Mouse (Mus musculus): ENCODE data around the gene Gm49355.
"Not testable (repeated sequence)": the region's sequence is repeated elsewhere in the genome, so short reads cannot be mapped to it uniquely, and the experiment has no call there.

The Gm49355 gene

DNA sequence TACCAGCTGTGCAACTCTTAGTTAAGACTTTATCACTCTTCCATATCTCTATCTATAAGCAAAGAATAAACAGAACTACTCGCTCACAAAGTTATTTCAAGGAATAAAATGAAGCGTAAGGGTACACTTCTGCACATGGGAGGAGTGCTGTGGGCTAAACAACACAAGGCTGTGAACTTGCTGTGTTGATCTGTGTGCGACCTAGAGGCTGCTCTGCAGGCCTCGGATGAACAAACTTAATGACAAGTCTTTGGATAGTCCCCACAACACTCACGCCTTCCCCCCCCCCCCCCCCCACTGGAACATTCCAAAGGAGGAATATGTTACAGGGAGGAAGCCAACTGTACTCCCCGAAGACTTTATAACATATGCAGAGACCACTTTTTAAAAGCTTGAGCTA is at the start of gene Gm49355:
Gene Gm49355, plus strand, starts transcription at position 336 of the 400 bp plus-strand sequence.
- in situ Hi-C loops (cut with MboI; ENCODE audit: unreplicated experiment in 2 of 2), result no loop called here

DNA sequence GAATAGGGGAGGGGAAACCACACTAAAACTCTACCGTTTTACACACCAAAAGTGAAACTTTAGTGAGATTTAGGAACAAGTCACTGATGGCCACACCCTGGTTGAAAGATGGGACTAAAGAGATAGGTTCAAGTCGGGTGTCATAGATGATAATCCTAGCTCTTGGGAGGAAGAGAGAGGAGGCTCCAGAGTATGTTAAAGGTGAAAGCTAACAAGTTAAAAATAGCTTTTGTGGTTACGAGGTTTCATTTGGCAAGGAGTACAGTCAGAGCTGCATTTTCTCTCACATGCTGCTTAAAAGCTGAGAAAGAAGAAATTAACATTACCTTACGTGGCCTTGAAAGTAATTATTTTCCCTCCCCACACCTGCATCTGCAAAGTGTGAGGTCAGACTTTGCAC is 40.0 kb upstream of the Gm49355 start:
- in situ Hi-C loops (cut with MboI; ENCODE audit: unreplicated experiment in 2 of 2), result no loop called here

DNA sequence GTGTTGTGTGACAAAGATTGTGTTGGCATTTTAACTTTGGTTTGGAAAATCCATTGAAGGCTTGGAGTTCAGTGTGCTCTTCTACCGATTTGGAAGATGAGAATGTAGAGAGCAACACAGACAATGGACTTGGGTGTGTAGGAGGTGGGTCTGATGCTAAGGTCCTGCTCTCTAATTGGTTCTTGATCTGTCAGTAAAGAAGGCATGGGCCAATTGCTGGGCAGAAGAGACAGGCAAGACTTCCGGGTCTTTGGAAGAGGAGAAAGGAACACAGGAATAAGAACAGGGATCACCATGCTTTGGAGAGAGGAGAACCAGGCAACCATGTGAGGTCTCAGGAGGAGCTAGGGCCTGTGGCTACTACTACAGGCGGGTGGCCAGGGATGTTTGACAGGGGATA is 7.7 kb upstream of the Gm49355 start:
- in situ Hi-C loops (cut with MboI; ENCODE audit: unreplicated experiment in 2 of 2), result no loop called here

- in situ Hi-C loops (cut with MboI; ENCODE audit: unreplicated experiment in 2 of 2), result no loop called here
These were observed 551 bp downstream of the Gm49355 start, which contains the start of gene 3830406C13Rik for GRCm38 (mm10) chr14:12284141-12284912. TSS of gene 3830406C13Rik (plus strand) at chr14:12284173.

GRCm38 (mm10) chr14:12289747-12290146 is 6.0 kb downstream of the Gm49355 start:
- in situ Hi-C loops (cut with MboI; ENCODE audit: unreplicated experiment in 2 of 2), result not testable (repeated sequence)

DNA sequence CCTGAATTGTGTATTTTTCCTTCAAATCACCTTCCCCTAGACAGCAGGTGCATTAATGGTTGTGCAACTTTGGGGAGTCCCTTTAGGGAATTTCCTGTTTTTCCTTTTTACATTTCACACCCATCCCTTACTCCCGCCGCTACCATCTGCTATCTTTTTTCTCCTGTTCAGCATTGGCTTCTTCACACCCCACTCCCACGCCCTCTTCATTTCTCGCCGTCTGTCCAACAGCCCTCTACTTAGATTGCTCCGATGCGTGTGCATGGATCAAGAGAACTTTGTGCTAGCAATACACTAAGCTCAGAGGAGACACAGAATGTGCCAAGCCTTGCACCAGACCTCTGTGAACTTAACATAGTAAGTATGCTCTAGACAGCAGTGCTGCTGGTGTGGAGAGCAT is 12.6 kb downstream of the Gm49355 start:
- in situ Hi-C loops (cut with MboI; ENCODE audit: unreplicated experiment in 2 of 2), result no loop called here

DNA sequence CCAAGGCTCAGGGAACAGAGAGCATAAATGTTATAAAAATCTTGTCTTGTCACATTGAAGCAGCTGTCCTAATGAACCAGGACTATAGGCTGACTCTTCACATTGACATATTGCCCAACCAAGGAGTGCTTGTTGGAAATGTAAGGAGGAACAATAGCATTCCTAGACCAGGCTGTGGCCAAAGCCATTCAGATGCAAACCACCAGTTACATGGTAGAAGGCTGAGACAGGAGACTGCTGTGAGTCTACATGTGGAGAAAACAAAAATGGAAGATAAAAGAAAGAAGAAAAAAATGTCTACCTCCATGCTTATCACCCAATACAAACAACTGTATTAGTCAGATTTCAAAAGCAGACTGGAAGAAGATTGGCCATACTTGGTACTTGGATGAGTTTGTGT is 15.4 kb downstream of the Gm49355 start:
- in situ Hi-C loops (cut with MboI; ENCODE audit: unreplicated experiment in 2 of 2), result no loop called here

DNA sequence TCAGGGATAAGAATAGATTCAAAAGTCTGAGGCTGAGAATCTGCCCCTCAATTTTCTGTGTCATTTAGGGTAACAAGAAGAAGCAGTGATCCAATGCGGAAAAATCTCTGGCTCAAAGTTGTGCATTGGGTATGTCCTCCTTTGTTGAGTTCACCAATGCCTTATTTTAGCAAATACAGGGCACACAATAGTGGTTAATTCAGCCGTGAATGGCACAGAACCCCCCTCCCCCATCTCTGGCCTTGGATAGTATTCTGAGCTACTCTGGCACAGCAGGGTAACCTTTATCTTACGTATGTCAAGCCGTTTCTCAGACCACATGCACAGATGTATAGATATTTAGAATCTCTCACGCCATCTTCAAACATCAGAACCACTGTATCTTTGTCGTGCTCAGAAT is 15.9 kb downstream of the Gm49355 start:
- in situ Hi-C loops (cut with MboI; ENCODE audit: unreplicated experiment in 2 of 2), result no loop called here

GRCm38 (mm10) chr14:12300275-12300674 is 16.5 kb downstream of the Gm49355 start:
- in situ Hi-C loops (cut with MboI; ENCODE audit: unreplicated experiment in 2 of 2), result no loop called here

GRCm38 (mm10) chr14:12300677-12301076 is 16.9 kb downstream of the Gm49355 start:
- in situ Hi-C loops (cut with MboI; ENCODE audit: unreplicated experiment in 2 of 2), result no loop called here

GRCm38 (mm10) chr14:12303106-12303505 is 19.3 kb downstream of the Gm49355 start:
- in situ Hi-C loops (cut with MboI; ENCODE audit: unreplicated experiment in 2 of 2), result no loop called here

DNA sequence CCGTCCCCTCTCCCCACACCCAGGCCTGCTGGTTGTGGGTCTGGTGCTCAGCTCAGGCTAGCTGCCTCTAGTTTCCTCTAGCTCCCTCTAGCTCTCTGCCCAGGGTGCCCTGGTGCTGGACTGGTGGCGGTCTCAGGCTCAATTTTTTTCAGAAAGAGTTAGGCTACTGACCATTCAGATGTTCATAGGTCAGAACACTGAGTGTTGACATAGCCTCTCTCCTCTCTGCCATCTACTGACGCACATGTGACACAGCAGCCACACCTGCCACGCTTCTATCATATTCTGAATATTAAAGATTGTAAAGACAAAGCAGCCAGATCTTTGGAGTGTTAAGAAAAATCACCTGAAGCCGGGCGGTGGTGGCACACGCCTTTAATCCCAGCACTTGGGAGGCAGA is 49.8 kb downstream of the Gm49355 start:
- in situ Hi-C loops (cut with MboI; ENCODE audit: unreplicated experiment in 2 of 2), result no loop called here

DNA sequence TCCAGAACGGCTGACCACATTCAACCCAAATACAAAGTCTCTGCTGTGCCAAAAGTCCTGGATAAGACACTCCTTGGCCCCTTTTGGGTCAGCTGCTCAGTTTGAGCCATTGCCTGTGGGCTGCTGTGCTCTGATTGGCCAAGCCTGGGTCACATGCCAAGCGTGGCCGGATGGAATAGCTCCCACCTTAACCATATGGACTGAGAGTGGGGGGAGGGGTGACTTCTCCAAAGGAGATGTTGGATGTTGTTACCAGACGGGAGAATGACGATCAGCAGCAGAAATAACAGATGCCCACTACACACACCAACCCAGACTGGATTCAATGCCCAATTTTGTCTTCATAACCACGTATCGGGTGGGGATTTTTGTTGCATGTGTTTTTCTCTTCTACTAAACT is 51.1 kb downstream of the Gm49355 start:
- in situ Hi-C loops (cut with MboI; ENCODE audit: unreplicated experiment in 2 of 2), result no loop called here

- in situ Hi-C loops (cut with MboI; ENCODE audit: unreplicated experiment in 2 of 2), result no loop called here
These were observed 53.7 kb downstream of the Gm49355 start for GRCm38 (mm10) chr14:12337421-12337997.

- in situ Hi-C loops (cut with MboI; ENCODE audit: unreplicated experiment in 2 of 2), result no loop called here
These were observed 54.4 kb downstream of the Gm49355 start for GRCm38 (mm10) chr14:12337998-12338809.

DNA sequence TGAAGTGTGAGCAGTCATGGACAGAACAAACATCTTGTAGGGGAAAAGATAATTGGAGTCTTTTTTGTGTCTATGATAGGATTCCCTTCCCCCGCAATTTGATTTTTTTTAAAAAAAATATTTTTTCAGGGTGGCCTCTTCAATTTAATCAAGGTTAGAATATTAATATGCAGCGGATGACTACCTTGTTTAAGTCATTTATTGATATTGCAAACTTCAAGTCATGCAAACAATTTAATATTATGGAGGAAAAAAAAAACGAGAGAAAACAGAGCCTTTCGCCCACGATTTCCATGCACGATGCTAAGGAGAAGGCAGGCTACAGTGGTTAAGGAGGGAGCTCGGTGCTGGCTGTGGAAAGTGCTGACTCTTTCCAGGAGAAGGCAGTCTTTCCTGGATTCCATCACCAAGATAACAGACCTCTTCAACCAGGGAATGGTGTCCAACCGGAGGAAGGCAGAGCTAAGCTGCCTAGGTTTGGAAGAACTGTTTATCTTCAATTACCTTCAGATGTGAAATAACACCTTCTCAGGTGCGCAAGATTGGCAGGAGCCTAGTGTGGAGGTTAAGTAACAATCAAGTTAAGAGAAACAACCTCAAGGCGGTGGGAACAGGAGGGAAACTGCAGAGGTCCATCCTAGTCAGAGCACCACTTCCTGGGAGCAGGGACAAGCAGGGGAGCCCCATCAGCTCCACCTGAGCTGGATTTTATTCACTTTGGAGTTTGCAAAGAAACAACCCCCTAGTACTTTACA is 55.2 kb downstream of the Gm49355 start:
- in situ Hi-C loops (cut with MboI; ENCODE audit: unreplicated experiment in 2 of 2), result no loop called here

- in situ Hi-C loops (cut with MboI; ENCODE audit: unreplicated experiment in 2 of 2), result no loop called here
These were observed 56.7 kb downstream of the Gm49355 start for GRCm38 (mm10) chr14:12340238-12341074.

GRCm38 (mm10) chr14:12341075-12341788 is 57.5 kb downstream of the Gm49355 start:
- in situ Hi-C loops (cut with MboI; ENCODE audit: unreplicated experiment in 2 of 2), result no loop called here

DNA sequence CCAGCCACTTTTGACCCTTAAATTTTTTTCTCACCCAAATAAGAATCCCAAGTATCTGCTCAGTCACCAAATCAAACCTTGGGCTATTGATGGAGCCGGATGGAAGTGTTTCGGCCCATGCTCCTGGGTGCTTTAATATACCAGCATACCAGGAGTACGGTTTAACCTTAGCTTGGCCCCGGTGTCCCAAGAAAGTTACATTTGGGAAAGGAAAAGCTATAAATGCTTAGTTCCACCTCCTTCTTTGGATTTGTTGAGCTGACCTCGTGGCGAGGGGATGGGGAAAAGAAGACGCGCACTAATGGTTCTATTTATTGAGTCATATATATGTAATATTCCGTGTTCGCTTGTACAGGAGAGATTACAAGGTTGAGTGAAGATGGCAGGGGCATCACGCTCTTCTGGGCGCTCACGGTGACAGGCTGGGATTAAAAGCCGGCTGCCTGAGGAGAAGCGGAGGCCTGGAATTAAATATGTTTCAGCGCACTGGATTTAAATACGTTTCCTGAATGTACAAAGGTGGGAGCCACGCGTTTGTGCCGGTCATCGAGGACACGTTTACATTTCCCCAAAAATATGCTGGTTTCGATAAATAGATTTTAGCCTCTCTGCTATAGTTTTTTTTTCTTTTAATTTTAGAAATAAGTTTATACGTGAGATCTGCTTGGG is 58.1 kb downstream of the Gm49355 start:
- in situ Hi-C loops (cut with MboI; ENCODE audit: unreplicated experiment in 2 of 2), result no loop called here

Measured in v-Abl transformed pro-B cells (cell line).